Mouse (Mus musculus): ENCODE results near the gene Olfr711. TPM values are rescaled to one million over a fixed set of nuclear protein-coding genes. Genes with fewer than 3 reads are reported as not detected.

Olfr711 gene
- polyA plus RNA-seq (2014; fragmentation: Illumina TruSeq; extraction: RNeasy Lipid Tissue Mini Kit (QIAGEN cat#74804); ENCODE audit: insufficient read depth, low read depth, low replicate concordance), result not detected

DNA sequence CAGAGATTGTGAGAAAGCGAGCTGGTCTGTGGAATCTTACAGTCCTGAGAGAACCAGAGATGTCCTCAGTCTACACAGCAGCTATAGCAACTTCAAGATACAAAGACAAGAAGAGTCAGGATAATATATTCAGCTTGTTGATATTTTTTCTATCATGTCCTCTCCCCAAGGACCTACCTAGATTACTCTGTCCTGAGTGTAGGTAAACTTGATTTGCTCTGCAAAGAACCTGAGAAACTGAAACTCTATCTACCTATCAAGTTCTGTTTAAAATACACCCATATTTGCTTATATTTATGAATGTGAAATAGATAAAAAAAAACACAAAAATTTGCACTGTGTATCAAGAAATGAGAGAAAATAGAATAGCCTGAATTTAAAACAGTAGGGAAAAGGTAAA is at the start of gene Olfr711:
TSS of gene Olfr711 (minus strand) at position 101 of the 400 bp plus-strand sequence.

GRCm38 (mm10) chr7:107005972-107006371 is 30.7 kb upstream of the Olfr711 start, which contains the start of gene Olfr2:
Gene Olfr2, minus strand, starts transcription at chr7:107006072.

GRCm38 (mm10) chr7:106963837-106964236 is 11.4 kb downstream of the Olfr711 start, which contains the start of gene Olfr6:
Gene Olfr6, minus strand, starts transcription at chr7:106963937.

GRCm38 (mm10) chr7:106948212-106948611 is 27.0 kb downstream of the Olfr711 start, which contains the start of gene Olfr710:
Gene Olfr710, minus strand, starts transcription at chr7:106948312.

DNA sequence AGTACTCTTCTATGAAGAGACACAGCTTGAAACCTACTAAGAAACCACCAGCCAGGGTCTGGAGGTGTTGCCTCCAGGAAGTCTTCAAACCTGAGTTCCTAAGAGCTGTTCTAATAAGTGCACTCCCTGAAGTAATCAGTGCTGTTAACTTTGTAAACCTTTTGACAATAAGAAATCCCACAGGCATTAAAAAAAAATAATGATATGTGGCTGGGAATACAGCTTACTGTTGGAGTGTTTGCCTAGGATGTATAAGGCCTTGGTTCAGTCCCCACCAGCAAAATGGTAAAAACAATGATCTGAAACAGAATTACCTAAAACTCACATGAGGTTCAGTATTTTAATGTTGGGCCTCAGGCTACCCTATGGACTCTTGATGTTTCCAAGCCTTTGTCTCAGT is 43.1 kb downstream of the Olfr711 start, which contains the start of gene Olfr709-ps1:
TSS of gene Olfr709-ps1 (minus strand) at position 101 of the 400 bp plus-strand sequence.

Other genes starting within 250 kb of the Olfr711 start
- not detected for gene Olfr697, start 233.0 kb downstream of the Olfr711 start, polyA plus RNA-seq (2014; fragmentation: Illumina TruSeq; extraction: RNeasy Lipid Tissue Mini Kit (QIAGEN cat#74804); ENCODE audit: insufficient read depth, low read depth, low replicate concordance)
- gene Olfr698, start 220.1 kb downstream of the Olfr711 start, polyA plus RNA-seq (2014; fragmentation: Illumina TruSeq; extraction: RNeasy Lipid Tissue Mini Kit (QIAGEN cat#74804); ENCODE audit: insufficient read depth, low read depth, low replicate concordance), result not detected
- not detected for gene Olfr699, start 182.3 kb downstream of the Olfr711 start, polyA plus RNA-seq (2014; fragmentation: Illumina TruSeq; extraction: RNeasy Lipid Tissue Mini Kit (QIAGEN cat#74804); ENCODE audit: insufficient read depth, low read depth, low replicate concordance)
- gene Olfr700, start 166.6 kb downstream of the Olfr711 start, polyA plus RNA-seq (2014; fragmentation: Illumina TruSeq; extraction: RNeasy Lipid Tissue Mini Kit (QIAGEN cat#74804); ENCODE audit: insufficient read depth, low read depth, low replicate concordance), result not detected
- not detected for gene Olfr701, start 161.3 kb downstream of the Olfr711 start, polyA plus RNA-seq (2014; fragmentation: Illumina TruSeq; extraction: RNeasy Lipid Tissue Mini Kit (QIAGEN cat#74804); ENCODE audit: insufficient read depth, low read depth, low replicate concordance)
- gene Olfr702, start 141.6 kb downstream of the Olfr711 start, polyA plus RNA-seq (2014; fragmentation: Illumina TruSeq; extraction: RNeasy Lipid Tissue Mini Kit (QIAGEN cat#74804); ENCODE audit: insufficient read depth, low read depth, low replicate concordance), result not detected
- not detected for gene Olfr703, start 132.1 kb downstream of the Olfr711 start, polyA plus RNA-seq (2014; fragmentation: Illumina TruSeq; extraction: RNeasy Lipid Tissue Mini Kit (QIAGEN cat#74804); ENCODE audit: insufficient read depth, low read depth, low replicate concordance)
- not detected for gene Olfr704, start 112.3 kb downstream of the Olfr711 start, polyA plus RNA-seq (2014; fragmentation: Illumina TruSeq; extraction: RNeasy Lipid Tissue Mini Kit (QIAGEN cat#74804); ENCODE audit: insufficient read depth, low read depth, low replicate concordance)
- gene Olfr705, start 98.6 kb downstream of the Olfr711 start, polyA plus RNA-seq (2014; fragmentation: Illumina TruSeq; extraction: RNeasy Lipid Tissue Mini Kit (QIAGEN cat#74804); ENCODE audit: insufficient read depth, low read depth, low replicate concordance), result not detected
- gene Olfr706, start 87.3 kb downstream of the Olfr711 start, polyA plus RNA-seq (2014; fragmentation: Illumina TruSeq; extraction: RNeasy Lipid Tissue Mini Kit (QIAGEN cat#74804); ENCODE audit: insufficient read depth, low read depth, low replicate concordance), result not detected
- gene Olfr707, start 74.2 kb downstream of the Olfr711 start, polyA plus RNA-seq (2014; fragmentation: Illumina TruSeq; extraction: RNeasy Lipid Tissue Mini Kit (QIAGEN cat#74804); ENCODE audit: insufficient read depth, low read depth, low replicate concordance), result not detected
- not detected for gene Olfr1532-ps1, start 67.5 kb downstream of the Olfr711 start, polyA plus RNA-seq (2014; fragmentation: Illumina TruSeq; extraction: RNeasy Lipid Tissue Mini Kit (QIAGEN cat#74804); ENCODE audit: insufficient read depth, low read depth, low replicate concordance)
- not detected for gene Olfr709-ps1, start 43.2 kb downstream of the Olfr711 start, polyA plus RNA-seq (2014; fragmentation: Illumina TruSeq; extraction: RNeasy Lipid Tissue Mini Kit (QIAGEN cat#74804); ENCODE audit: insufficient read depth, low read depth, low replicate concordance)
- not detected for gene Olfr710, start 27.1 kb downstream of the Olfr711 start, polyA plus RNA-seq (2014; fragmentation: Illumina TruSeq; extraction: RNeasy Lipid Tissue Mini Kit (QIAGEN cat#74804); ENCODE audit: insufficient read depth, low read depth, low replicate concordance)
- not detected for gene Olfr6, start 11.5 kb downstream of the Olfr711 start, polyA plus RNA-seq (2014; fragmentation: Illumina TruSeq; extraction: RNeasy Lipid Tissue Mini Kit (QIAGEN cat#74804); ENCODE audit: insufficient read depth, low read depth, low replicate concordance)
- gene Olfr2, start 30.6 kb upstream of the Olfr711 start, polyA plus RNA-seq (2014; fragmentation: Illumina TruSeq; extraction: RNeasy Lipid Tissue Mini Kit (QIAGEN cat#74804); ENCODE audit: insufficient read depth, low read depth, low replicate concordance), result not detected
- not detected for gene Olfr713, start 55.7 kb upstream of the Olfr711 start, polyA plus RNA-seq (2014; fragmentation: Illumina TruSeq; extraction: RNeasy Lipid Tissue Mini Kit (QIAGEN cat#74804); ENCODE audit: insufficient read depth, low read depth, low replicate concordance)
- gene Olfr714, start 95.5 kb upstream of the Olfr711 start, polyA plus RNA-seq (2014; fragmentation: Illumina TruSeq; extraction: RNeasy Lipid Tissue Mini Kit (QIAGEN cat#74804); ENCODE audit: insufficient read depth, low read depth, low replicate concordance), result not detected
- not detected for gene Olfr17, start 117.8 kb upstream of the Olfr711 start, polyA plus RNA-seq (2014; fragmentation: Illumina TruSeq; extraction: RNeasy Lipid Tissue Mini Kit (QIAGEN cat#74804); ENCODE audit: insufficient read depth, low read depth, low replicate concordance)
- gene Olfr715b, start 134.9 kb upstream of the Olfr711 start, polyA plus RNA-seq (2014; fragmentation: Illumina TruSeq; extraction: RNeasy Lipid Tissue Mini Kit (QIAGEN cat#74804); ENCODE audit: insufficient read depth, low read depth, low replicate concordance), result not detected
- gene Olfr715, start 155.6 kb upstream of the Olfr711 start, polyA plus RNA-seq (2014; fragmentation: Illumina TruSeq; extraction: RNeasy Lipid Tissue Mini Kit (QIAGEN cat#74804); ENCODE audit: insufficient read depth, low read depth, low replicate concordance), result not detected
- not detected for gene Olfr716, start 162.9 kb upstream of the Olfr711 start, polyA plus RNA-seq (2014; fragmentation: Illumina TruSeq; extraction: RNeasy Lipid Tissue Mini Kit (QIAGEN cat#74804); ENCODE audit: insufficient read depth, low read depth, low replicate concordance)
- not detected for gene Nlrp14, start 191.5 kb upstream of the Olfr711 start, polyA plus RNA-seq (2014; fragmentation: Illumina TruSeq; extraction: RNeasy Lipid Tissue Mini Kit (QIAGEN cat#74804); ENCODE audit: insufficient read depth, low read depth, low replicate concordance)
- gene Rbmxl2, start 234.0 kb upstream of the Olfr711 start, polyA plus RNA-seq (2014; fragmentation: Illumina TruSeq; extraction: RNeasy Lipid Tissue Mini Kit (QIAGEN cat#74804); ENCODE audit: insufficient read depth, low read depth, low replicate concordance), result not detected